Mouse (Mus musculus): ENCODE measurements around the gene Fto. TPM values are rescaled to one million over a fixed set of nuclear protein-coding genes. Genes with fewer than 3 reads are reported as not detected.

Fto gene
- total RNA-seq, 4 experiments from 2014 or later = 71.1 to 83.2 (median 80.8) TPM

GRCm38 (mm10) chr8:91653561-91653960 is 340.2 kb downstream of the Fto start:
- DNase-seq (ENCODE audit: low spot score in 2 of 2) = no peak

- DNase-seq (ENCODE audit: low spot score in 2 of 2) = no peak
These were observed 344.1 kb downstream of the Fto start for GRCm38 (mm10) chr8:91657381-91657780.

- no peak for DNase-seq (ENCODE audit: low spot score in 2 of 2)
These were observed 347.6 kb downstream of the Fto start for GRCm38 (mm10) chr8:91660879-91661278.

- DNase-seq (ENCODE audit: low spot score in 2 of 2) = no peak
These were observed 356.2 kb downstream of the Fto start for GRCm38 (mm10) chr8:91669461-91670071.

- DNase-seq (ENCODE audit: low spot score in 2 of 2) = no peak
These were observed 363.6 kb downstream of the Fto start for GRCm38 (mm10) chr8:91676928-91677327.

- DNase-seq (ENCODE audit: low spot score in 2 of 2) = no peak
These were observed 366.1 kb downstream of the Fto start for GRCm38 (mm10) chr8:91679451-91679850.

- DNase-seq (ENCODE audit: low spot score in 2 of 2) = no peak
These were observed 366.8 kb downstream of the Fto start for GRCm38 (mm10) chr8:91680125-91680524.

GRCm38 (mm10) chr8:91684596-91685317 is 371.4 kb downstream of the Fto start:
- no peak for DNase-seq (ENCODE audit: low spot score in 2 of 2)

- no peak for DNase-seq (ENCODE audit: low spot score in 2 of 2)
These were observed 372.1 kb downstream of the Fto start for GRCm38 (mm10) chr8:91685408-91685807.

- DNase-seq (ENCODE audit: low spot score in 2 of 2) = no peak
These were observed 378.9 kb downstream of the Fto start for GRCm38 (mm10) chr8:91692056-91692721.

GRCm38 (mm10) chr8:91706533-91706932 is 393.2 kb downstream of the Fto start:
- no peak for DNase-seq (ENCODE audit: low spot score in 2 of 2)

GRCm38 (mm10) chr8:91708661-91709060 is 395.3 kb downstream of the Fto start:
- no peak for DNase-seq (ENCODE audit: low spot score in 2 of 2)

- no peak for DNase-seq (ENCODE audit: low spot score in 2 of 2)
These were observed 396.4 kb downstream of the Fto start for GRCm38 (mm10) chr8:91709768-91710167.

GRCm38 (mm10) chr8:91711202-91711601 is 397.9 kb downstream of the Fto start:
- no peak for DNase-seq (ENCODE audit: low spot score in 2 of 2)

GRCm38 (mm10) chr8:91711981-91712598 is 398.8 kb downstream of the Fto start:
- DNase-seq (ENCODE audit: low spot score in 2 of 2) = no peak

GRCm38 (mm10) chr8:91712731-91713569 is 399.6 kb downstream of the Fto start:
- no peak for DNase-seq (ENCODE audit: low spot score in 2 of 2)

- no peak for DNase-seq (ENCODE audit: low spot score in 2 of 2)
These were observed 400.5 kb downstream of the Fto start for GRCm38 (mm10) chr8:91713677-91714312.

GRCm38 (mm10) chr8:91714733-91715132 is 401.4 kb downstream of the Fto start:
- DNase-seq (ENCODE audit: low spot score in 2 of 2) = no peak

GRCm38 (mm10) chr8:91715387-91716085 is 402.2 kb downstream of the Fto start:
- no peak for DNase-seq (ENCODE audit: low spot score in 2 of 2)

All from gastrocnemius, adult 8-10 months (tissue).